Mouse (Mus musculus) frontal cortex, postnatal 10 days (tissue): ENCODE data around the gene Tmem268.

Experiments used
- DNase-seq, 2 experiments: peaks; one replicate each; pipeline ENCODE4 v3.0.0; 2022; ENCODE audit warnings: low spot score in 2 of 2, mixed read lengths in 1 of 2

Gene Tmem268

GRCm38 (mm10) chr4:63600786-63601185 lies 42.2 kb downstream of the Tmem268 start:
- DNase-seq, result no peak

GRCm38 (mm10) chr4:63601263-63601662 lies 42.7 kb downstream of the Tmem268 start:
- no peak for DNase-seq

GRCm38 (mm10) chr4:63604945-63605344 lies 46.4 kb downstream of the Tmem268 start, which contains the start of gene Gm11213:
TSS of gene Gm11213 (minus strand) at chr4:63605261.
- no peak for DNase-seq

- DNase-seq, result no peak
These were observed 47.0 kb downstream of the Tmem268 start for GRCm38 (mm10) chr4:63605545-63605944.

GRCm38 (mm10) chr4:63605968-63606367 lies 47.4 kb downstream of the Tmem268 start:
- DNase-seq, result no peak

- DNase-seq, result no peak
These were observed 49.8 kb downstream of the Tmem268 start for GRCm38 (mm10) chr4:63608391-63608790.

- no peak for DNase-seq
These were observed 63.3 kb downstream of the Tmem268 start for GRCm38 (mm10) chr4:63621861-63622260.

- DNase-seq, result no peak
These were observed 63.8 kb downstream of the Tmem268 start, which contains the start of gene Tex48 for GRCm38 (mm10) chr4:63622378-63622835. TSS of gene Tex48 (minus strand) at chr4:63622428.

- no peak for DNase-seq
These were observed 67.0 kb downstream of the Tmem268 start for GRCm38 (mm10) chr4:63625563-63626080.

- no peak for DNase-seq
These were observed 68.5 kb downstream of the Tmem268 start for GRCm38 (mm10) chr4:63627111-63627510.

- DNase-seq, result no peak
These were observed 74.6 kb downstream of the Tmem268 start for GRCm38 (mm10) chr4:63633181-63633580.
